Mouse (Mus musculus) adrenal gland, adult 8-10 months (tissue): ENCODE results near the gene Drc3. TPM values are rescaled to one million over a fixed set of nuclear protein-coding genes. Genes with fewer than 3 reads are reported as not detected.

Experiments used
- DNase-seq: peaks from one replicate; pipeline ENCODE4 v3.0.0; 2022
- total RNA-seq, 4 experiments: library from RNA; stranded (reverse); gene quantifications; 2 replicates each; pipeline ENCODE4 v1.2.4; 2022

Drc3 gene
- total RNA-seq, 4 experiments from 2014 or later = 1.8 to 3.8 (median 2.7) TPM

DNA sequence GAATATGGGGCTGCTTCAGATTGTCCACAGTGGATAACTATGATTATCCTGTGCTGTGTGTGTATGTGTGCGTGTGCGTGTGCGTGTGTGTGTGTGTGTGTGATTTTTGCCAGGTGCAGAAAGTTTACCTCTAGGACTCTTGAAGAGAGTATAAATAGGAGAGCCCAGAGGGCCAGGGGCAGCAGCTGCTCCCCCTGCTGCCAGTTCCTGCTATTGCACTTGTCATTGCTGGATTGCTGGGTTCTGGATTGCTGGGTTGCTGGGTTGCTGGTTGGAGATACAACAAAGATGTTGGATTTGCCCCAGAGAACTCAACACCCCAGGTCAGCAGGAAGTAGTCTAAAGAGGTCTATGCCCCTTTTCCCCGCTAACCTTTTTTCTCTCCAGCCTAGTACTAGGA, 14.8 kb upstream of the Drc3 start:
- DNase-seq = no peak

GRCm38 (mm10) chr11:60339361-60339760, 13.8 kb upstream of the Drc3 start:
- DNase-seq = peak; percentile 69

DNA sequence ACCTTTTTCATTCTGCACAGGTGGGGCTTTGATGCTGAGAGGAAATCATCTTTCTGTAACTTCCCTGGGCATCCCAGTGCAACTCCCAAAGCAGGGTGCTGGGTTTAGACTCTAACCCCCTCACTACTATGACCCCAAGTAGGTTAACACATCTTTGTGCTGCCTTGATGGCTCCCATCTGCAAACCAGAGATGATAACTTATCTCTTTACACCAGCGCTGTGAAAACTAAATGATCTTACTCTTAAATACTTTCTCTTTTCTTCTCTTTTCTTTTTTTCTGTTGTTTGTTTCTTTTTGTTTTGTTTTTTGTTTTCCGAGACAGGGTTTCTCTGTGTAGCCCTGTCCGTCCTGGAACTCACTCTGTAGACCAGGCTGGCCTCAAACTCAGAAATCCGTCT, 7.3 kb upstream of the Drc3 start:
- no peak for DNase-seq

DNA sequence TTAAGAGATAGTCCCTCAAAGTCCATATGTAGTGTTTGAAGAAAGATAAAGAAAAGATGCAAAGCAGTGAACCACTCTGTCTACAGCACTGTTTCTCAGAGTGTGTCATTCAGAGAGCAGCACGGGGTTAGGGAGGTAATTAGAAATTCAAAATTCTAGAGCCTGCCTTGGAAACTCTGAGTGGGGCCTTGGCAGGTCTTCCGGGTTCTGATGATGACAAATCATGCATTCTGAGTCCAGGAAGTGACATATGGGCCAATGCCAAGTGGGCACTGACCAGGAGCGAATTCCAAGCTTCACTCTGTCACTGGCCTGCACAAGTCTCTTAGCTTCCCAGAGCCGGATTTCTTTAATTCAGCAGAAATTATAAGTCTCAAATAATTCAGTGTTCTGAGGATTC, 6.6 kb upstream of the Drc3 start:
- DNase-seq = peak; percentile 72

DNA sequence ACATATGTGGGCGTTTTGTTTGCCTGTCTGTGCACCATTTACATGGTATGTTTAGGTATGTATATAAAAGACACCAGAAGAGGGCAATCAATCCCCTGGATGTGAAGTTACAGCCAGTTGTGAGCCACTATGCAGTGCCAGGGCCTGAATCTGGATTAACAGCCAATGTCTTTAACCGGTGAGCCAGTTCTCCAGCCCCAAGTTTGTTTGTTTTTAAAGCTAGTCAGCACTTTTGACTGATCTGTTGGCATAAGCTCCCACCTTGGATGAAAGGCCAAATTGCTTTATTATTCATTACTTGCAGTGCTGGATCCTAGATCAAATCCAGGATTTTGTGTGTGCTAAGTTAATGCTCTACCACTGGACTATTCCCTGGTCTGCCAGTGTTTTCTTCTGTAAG, 1.7 kb upstream of the Drc3 start:
- DNase-seq = no peak

- peak; percentile 41 for DNase-seq
These were observed 1.2 kb upstream of the Drc3 start for GRCm38 (mm10) chr11:60351925-60352371.

- DNase-seq = no peak
These were observed 2.8 kb downstream of the Drc3 start for GRCm38 (mm10) chr11:60355952-60356351.

DNA sequence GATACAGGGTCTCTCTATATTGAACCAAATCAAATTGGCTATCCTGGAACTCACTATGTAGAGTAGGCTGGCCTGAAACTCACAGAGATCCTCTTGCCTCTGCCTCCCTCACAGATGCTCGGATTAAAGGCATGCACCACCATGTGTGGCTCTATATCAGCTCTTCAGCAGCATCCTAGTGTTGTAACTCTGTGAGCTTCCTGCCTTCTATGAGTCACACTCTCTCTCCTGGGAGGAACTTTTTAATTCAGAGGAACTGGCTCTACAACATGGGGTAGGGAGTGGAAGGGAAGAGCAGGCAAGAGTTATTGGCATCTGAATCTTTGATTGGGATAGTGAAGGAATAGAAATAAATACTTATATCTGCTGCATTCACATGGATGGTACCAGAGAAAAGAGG, 4.0 kb downstream of the Drc3 start:
- no peak for DNase-seq

- no peak for DNase-seq
These were observed 5.4 kb downstream of the Drc3 start for GRCm38 (mm10) chr11:60358548-60358947.

DNA sequence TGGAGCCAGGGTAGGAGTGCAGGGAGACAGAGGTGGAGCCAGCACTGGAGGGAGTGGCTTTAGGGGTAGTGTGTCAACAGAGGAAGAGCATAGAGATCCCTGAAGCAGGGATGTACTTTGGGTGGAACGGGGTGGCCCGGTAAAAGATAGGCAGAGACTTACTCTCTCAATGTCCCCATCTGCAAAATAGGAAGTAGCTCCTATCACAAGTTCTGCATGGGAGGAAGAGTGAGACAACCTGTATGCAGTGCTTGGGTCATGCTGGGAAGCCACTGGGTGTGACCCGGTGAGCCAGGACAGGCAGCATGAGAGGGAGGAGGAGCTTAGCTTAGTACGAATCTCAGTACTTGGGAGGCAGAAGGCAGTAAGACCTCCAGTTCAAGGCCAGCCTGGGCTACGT, 6.0 kb downstream of the Drc3 start:
- no peak for DNase-seq

DNA sequence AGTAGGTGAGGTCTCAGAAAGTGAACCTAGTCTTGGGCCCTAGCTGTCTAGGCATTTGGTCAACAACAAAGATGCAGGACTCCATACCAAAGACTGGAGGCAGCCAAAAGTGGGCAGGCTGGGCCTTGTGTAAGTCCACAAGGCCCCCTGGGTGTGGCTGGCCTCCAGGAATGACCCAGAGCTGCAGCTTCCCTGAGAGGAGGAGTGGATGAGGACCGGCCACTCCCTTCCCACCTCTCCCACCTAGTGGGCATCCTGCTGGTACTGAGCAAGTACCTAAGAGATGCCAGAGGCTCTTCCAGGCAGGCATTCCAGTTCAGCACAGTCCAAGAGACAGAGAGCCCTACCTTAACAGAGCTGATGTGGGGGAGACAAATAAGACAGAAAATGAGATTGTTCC, 6.8 kb downstream of the Drc3 start:
- DNase-seq = no peak

GRCm38 (mm10) chr11:60360631-60361201, 7.6 kb downstream of the Drc3 start:
- DNase-seq = no peak

DNA sequence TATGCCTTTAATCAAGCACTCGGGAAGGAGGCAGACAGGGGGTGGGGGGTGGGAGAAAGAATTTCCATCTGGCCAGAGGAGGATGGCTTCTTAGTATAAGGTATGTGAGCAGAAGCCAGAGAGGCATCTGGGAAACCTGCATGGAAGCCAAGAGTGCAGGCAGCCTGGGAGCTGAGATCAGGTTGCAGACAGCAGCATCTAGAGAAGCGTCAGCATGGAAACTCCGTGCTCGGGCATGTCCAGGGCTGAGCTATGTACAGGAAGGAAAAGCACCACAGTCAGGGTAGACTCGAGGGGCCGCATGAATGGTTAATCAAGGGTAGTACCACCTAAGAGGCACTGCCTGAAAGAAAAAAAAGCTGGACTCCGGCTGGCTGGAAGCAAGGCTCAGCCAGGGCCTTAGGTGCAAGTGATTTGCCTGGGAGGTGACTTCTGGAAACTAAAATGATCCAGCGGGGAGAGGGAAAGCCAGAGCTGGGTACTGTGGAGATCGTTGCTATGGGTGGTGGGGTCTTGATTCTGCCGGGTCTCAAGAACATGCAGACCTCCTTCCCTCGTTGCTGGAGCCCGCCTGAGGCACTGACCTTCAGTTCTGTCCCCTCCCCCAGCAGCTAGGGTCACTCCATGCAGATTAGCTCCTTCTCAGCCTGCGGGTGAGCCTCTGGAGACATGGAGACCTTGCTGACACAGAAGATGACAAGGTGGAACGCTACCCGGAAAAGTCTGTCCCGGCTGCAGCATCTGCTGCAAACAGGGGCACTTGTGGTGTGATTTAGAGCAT, 13.3 kb downstream of the Drc3 start:
- no peak for DNase-seq

DNA sequence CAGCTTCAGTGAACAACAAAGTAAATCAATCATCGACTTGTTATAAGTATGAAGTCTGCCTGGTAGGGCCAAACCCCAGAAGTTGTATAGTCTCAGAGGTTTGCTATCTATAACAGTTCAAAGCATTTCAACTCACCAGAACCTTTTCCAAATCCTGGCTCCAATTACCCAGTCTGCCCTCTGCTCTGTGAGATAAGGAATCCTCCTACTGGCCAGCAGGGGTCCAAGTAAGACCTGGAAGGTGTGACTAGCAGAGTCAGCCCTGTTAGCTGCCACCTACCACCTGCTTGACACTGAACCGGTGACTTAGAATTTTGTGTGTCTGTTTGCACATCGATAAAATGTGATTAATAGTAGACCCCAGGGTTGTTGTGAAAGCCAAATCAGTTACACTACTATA, 14.1 kb downstream of the Drc3 start:
- DNase-seq = no peak

GRCm38 (mm10) chr11:60368909-60369308, 15.8 kb downstream of the Drc3 start:
- no peak for DNase-seq

DNA sequence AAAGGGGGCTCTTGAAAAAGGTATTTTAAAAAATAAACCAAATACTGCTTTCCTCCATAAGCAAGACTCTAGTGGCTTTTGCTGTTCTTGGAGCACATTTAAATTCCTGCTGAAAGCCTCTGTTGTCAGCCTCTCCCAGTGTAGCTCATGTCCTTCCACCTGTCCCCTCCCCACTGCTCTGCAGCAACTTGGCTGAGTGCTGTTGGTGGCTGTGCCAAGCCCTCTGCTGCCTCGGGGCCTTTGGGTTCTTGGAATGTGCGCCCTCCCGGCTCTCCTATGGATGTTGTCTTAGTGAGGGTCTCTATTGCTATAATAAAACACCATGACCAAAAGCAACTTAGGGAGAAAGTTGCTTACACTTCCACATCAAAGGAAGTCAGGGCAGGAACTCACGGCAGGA, 16.3 kb downstream of the Drc3 start:
- no peak for DNase-seq

GRCm38 (mm10) chr11:60370431-60370830, 17.3 kb downstream of the Drc3 start:
- DNase-seq = no peak

GRCm38 (mm10) chr11:60374481-60374880, 21.4 kb downstream of the Drc3 start:
- DNase-seq = no peak

DNA sequence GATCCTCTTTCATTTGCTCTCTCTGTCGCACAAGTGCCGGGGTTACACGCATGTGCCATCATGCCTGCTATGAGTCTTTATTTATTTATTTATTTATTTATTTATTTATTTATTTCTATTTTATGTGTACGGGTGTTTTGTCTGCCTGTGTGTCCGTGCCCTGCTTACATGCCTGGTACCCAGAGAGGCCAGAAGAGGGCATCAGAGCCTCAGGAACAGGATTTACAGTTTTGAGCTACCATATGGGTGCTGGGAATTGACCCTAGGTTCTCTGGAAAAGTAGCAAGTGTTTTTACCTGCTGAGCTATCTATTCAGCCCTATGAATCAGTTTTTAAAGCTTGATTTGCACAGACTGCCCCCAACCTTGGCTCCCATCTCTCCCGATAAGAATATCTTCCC, 30.4 kb downstream of the Drc3 start:
- no peak for DNase-seq

DNA sequence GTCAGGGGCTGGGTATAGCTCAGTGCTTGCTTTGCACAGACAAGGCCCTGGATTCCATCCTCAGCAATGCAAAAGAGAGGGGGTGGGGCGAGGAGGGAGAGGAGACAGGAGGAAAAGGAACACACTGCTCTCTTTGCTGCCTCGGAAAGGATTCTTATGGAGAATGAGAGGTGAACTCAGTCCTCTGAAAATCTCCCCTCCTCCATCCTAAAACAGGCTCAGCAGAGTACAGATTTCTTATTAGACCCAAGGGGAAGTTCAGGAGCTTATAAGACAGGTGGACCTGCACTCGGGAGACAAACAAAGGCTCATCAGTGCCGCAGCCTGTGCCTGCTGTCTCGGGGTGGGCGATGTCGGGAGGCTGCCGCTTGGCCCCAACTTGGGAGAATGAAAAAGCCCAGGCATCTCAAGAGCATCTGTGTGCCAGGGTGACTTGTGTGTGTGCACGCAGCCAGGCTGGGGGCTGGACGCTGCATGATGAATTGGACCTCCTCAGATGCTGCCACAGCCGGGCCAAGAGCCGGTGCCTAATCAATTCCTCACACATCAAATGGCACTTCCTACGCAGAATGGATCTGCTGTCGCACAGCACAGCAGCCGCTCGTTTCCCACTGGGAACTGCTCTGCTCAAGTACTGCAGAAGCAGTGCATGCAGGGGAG, 31.8 kb downstream of the Drc3 start:
- no peak for DNase-seq

DNA sequence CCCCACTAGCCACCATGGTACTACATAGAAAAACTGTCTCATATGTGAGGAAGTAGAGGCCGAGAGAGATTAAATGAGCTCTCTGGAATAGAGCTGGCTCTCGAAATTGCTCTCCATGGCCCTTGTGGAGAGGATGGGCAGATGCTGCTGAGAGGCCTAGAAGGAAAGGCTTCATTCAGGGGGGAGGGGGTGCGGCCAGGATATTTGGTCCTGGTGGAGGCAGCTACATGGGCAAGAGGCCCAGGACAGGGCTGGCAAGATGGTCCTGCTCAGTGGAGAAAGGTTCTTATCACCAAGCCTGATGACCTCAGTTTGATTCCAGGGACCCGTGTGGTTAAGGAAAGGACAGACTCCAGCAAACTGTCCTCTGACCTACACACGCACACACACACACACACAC, 32.8 kb downstream of the Drc3 start:
- no peak for DNase-seq

DNA sequence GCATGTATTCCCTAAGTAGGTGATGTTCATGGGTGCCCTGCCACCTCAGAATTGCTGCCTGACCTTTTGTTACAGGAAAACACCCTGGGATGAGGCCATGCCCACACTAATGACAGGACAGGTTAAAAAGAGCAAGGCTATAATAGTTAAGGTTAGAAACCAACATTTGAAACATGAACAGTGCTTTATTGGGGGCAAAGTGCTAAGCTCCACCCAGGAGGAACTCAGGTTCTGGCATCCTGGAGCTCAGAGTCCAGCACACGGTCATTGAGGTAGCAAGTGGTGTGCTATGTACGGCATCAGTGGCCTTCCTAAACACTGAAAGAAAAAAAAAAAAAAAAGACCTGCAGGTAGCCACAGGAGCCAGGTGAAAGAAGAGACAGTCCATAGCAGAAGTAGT, 34.8 kb downstream of the Drc3 start:
- no peak for DNase-seq

- DNase-seq = no peak
These were observed 38.2 kb downstream of the Drc3 start for GRCm38 (mm10) chr11:60391346-60391745.

- DNase-seq = no peak
These were observed 43.4 kb downstream of the Drc3 start for GRCm38 (mm10) chr11:60396546-60396945.
